Mouse (Mus musculus) liver, embryonic 12.5 days (tissue): ENCODE measurements around the gene Clec4a3. TPM values are rescaled to one million over a fixed set of nuclear protein-coding genes. Genes with fewer than 3 reads are reported as not detected.
"Not testable (repeated sequence)": the region's sequence is repeated elsewhere in the genome, so short reads cannot be mapped to it uniquely, and the experiment has no call there.

Experiments used
- ATAC-seq: fragments of 200-750 bp; cut with Nextera tagmentation; 2 replicates; pipeline ENCODE4 v1.8.0; 2017; ENCODE audit warnings: moderate number of reproducible peaks, mild to moderate bottlenecking, moderate library complexity
- H3K27ac ChIP-seq: fragments of 300-500 bp; sonication (generic); 2 replicates; pipeline ENCODE4 v1.5.1; 2016; ENCODE audit warnings: mild to moderate bottlenecking
- H3K27me3 ChIP-seq: fragments of 300-500 bp; sonication (generic); replicated peaks from 2 replicates; pipeline ENCODE4 v1.6.1; 2016; ENCODE audit warnings: mild to moderate bottlenecking, moderate library complexity
- H3K36me3 ChIP-seq: fragments of 300-500 bp; sonication (generic); 2 replicates; pipeline ENCODE4 v1.6.1; 2016; ENCODE audit warnings: mild to moderate bottlenecking, moderate library complexity
- H3K4me1 ChIP-seq: fragments of 300-500 bp; sonication (generic); 2 replicates; pipeline ENCODE4 v1.6.1; 2016
- H3K4me2 ChIP-seq: fragments of 300-500 bp; sonication (generic); 2 replicates; pipeline ENCODE4 v1.6.1; 2016; ENCODE audit warnings: mild to moderate bottlenecking, moderate library complexity
- H3K4me3 ChIP-seq: fragments of 300-500 bp; sonication (generic); 2 replicates; pipeline ENCODE4 v1.5.1; 2016; ENCODE audit warnings: mild to moderate bottlenecking, moderate library complexity
- H3K9ac ChIP-seq: fragments of 300-500 bp; sonication (generic); 2 replicates; pipeline ENCODE4 v1.6.1; 2016; ENCODE audit warnings: mild to moderate bottlenecking, moderate library complexity
- H3K9me3 ChIP-seq: fragments of 300-500 bp; sonication (generic); replicated peaks from 2 replicates; pipeline ENCODE4 v1.6.1; 2016; ENCODE audit warnings: mild to moderate bottlenecking, moderate library complexity
- WGBS: fragments of 180-500 bp; shearing (Covaris S2); methylation state at CpG from one replicate; pipeline ENCODE4 v1.1.7; 2016; ENCODE audit not compliant: insufficient replicate concordance; 5-methylcytosine and 5-hydroxymethylcytosine counted together
- polyA plus RNA-seq: library from polyadenylated mRNA; unstranded; fragments of >200 nt; fragmentation: Nextera tagmentation; extraction: Ambion mirVana; gene quantifications from 2 replicates; pipeline ENCODE4 v1.2.1, GENCODE M21; 2016

Gene Clec4a3
- 1.2 TPM in 2 replicates for polyA plus RNA-seq

- Histone ChIP-seq H3K4me2 (no peak within 1 kb of the TSS), H3K4me3 (no peak within 1 kb of the TSS), H3K4me1 (no peaks in the 10 kb centered on the region), H3K27me3 (no peaks in the 10 kb centered on the region), H3K27ac (no peak within 1 kb of the TSS), H3K36me3 (no peaks in the 10 kb centered on the region), H3K9me3 (no peaks in the 10 kb centered on the region; the same call in 1 of the 2 replicates), H3K9ac (no peak within 1 kb of the TSS)
- no peak for ATAC-seq
- 68% methylated on average over 8 of the region's 8 CpGs for WGBS
These were observed at the start of gene Clec4a3 for GRCm38 (mm10) chr6:122952401-122952800. TSS of gene Clec4a3 (plus strand) at chr6:122952515.

GRCm38 (mm10) chr6:122919922-122920321 lies 32.4 kb upstream of the Clec4a3 start:
- no peak for ATAC-seq

GRCm38 (mm10) chr6:122921451-122921850 lies 30.9 kb upstream of the Clec4a3 start, which contains the start of gene Clec4a1:
TSS of gene Clec4a1 (plus strand) at chr6:122921848.
- Histone ChIP-seq H3K4me2 (no peak within 1 kb of the TSS), H3K27me3 (no peaks in the 10 kb centered on the region), H3K9me3 (no peaks in the 10 kb centered on the region), H3K4me3 (no peak within 1 kb of the TSS), H3K27ac (no peak within 1 kb of the TSS), H3K9ac (no peak within 1 kb of the TSS), H3K4me1 (no peaks in the 10 kb centered on the region), H3K36me3 (no peaks in the 10 kb centered on the region)
- no peak for ATAC-seq
- WGBS, result 25% methylated on average over 4 of the region's 4 CpGs

More at GRCm38 (mm10) chr6:122919922-122920321, 32.4 kb upstream of the Clec4a3 start:
- Histone ChIP-seq H3K9me3 (no peaks in the 10 kb centered on the region), H3K36me3 (no peaks in the 10 kb centered on the region), H3K4me3 (no peak overlapping the region), H3K9ac (no peak overlapping the region), H3K27ac (no peak overlapping the region), H3K4me2 (no peak overlapping the region), H3K4me1 (no peaks in the 10 kb centered on the region), H3K27me3 (no peaks in the 10 kb centered on the region)
- 61% methylated on average over 4 of the region's 4 CpGs for WGBS

- H3K4me3 ChIP-seq, result no peak overlapping the region
- H3K27me3 ChIP-seq, result no peaks in the 10 kb centered on the region
- H3K9me3 ChIP-seq, result no peaks in the 10 kb centered on the region
- no peak overlapping the region for H3K4me2 ChIP-seq
- no peak overlapping the region for H3K27ac ChIP-seq
- ATAC-seq, result no peak
- 72% methylated on average over 3 of the region's 3 CpGs for WGBS
- no peaks in the 10 kb centered on the region for H3K4me1 ChIP-seq
- no peak overlapping the region for H3K9ac ChIP-seq
- no peaks in the 10 kb centered on the region for H3K36me3 ChIP-seq
These were observed 17.5 kb upstream of the Clec4a3 start for GRCm38 (mm10) chr6:122934845-122935244.

GRCm38 (mm10) chr6:122939618-122940017 lies 12.7 kb upstream of the Clec4a3 start:
- WGBS, result 58% methylated on average over 5 of the region's 5 CpGs

GRCm38 (mm10) chr6:122946760-122947159 lies 5.6 kb upstream of the Clec4a3 start:
- Histone ChIP-seq H3K27me3 (no peaks in the 10 kb centered on the region), H3K36me3 (no peaks in the 10 kb centered on the region), H3K4me3 (no peak overlapping the region), H3K9ac (no peak overlapping the region), H3K27ac (no peak overlapping the region), H3K9me3 (no peaks in the 10 kb centered on the region; the same call in 1 of the 2 replicates), H3K4me1 (no peaks in the 10 kb centered on the region), H3K4me2 (no peak overlapping the region)
- ATAC-seq, result no peak
- 56% methylated on average over 2 of the region's 2 CpGs for WGBS

More at GRCm38 (mm10) chr6:122939618-122940017, 12.7 kb upstream of the Clec4a3 start:
- no peak overlapping the region for H3K4me2 ChIP-seq
- H3K4me3 ChIP-seq, result no peak overlapping the region
- no peak overlapping the region for H3K9ac ChIP-seq
- no peak for ATAC-seq
- H3K9me3 ChIP-seq, result no peaks in the 10 kb centered on the region
- H3K4me1 ChIP-seq, result no peaks in the 10 kb centered on the region
- no peak overlapping the region for H3K27ac ChIP-seq
- H3K36me3 ChIP-seq, result no peaks in the 10 kb centered on the region
- H3K27me3 ChIP-seq, result no peaks in the 10 kb centered on the region

- Histone ChIP-seq H3K36me3 (no peaks in the 10 kb centered on the region), H3K27me3 (no peaks in the 10 kb centered on the region), H3K4me1 (no peaks in the 10 kb centered on the region), H3K9ac (no peak overlapping the region), H3K27ac (no peak overlapping the region), H3K9me3 (no peaks in the 10 kb centered on the region), H3K4me3 (no peak overlapping the region), H3K4me2 (no peak overlapping the region)
- no peak for ATAC-seq
- WGBS, result 53% methylated on average over 2 of the region's 2 CpGs
These were observed 12.2 kb downstream of the Clec4a3 start for GRCm38 (mm10) chr6:122964562-122964961.

- H3K9ac ChIP-seq, result no peak overlapping the region
- H3K4me1 ChIP-seq, result no peaks in the 10 kb centered on the region
- no peaks in the 10 kb centered on the region for H3K36me3 ChIP-seq
- WGBS, result 61% methylated on average over 2 of the region's 2 CpGs
- no peak overlapping the region for H3K4me3 ChIP-seq
- no peak overlapping the region for H3K4me2 ChIP-seq
- H3K27me3 ChIP-seq, result no peaks in the 10 kb centered on the region
- no peaks in the 10 kb centered on the region for H3K9me3 ChIP-seq
- no peak overlapping the region for H3K27ac ChIP-seq
- no peak for ATAC-seq
These were observed 16.7 kb downstream of the Clec4a3 start for GRCm38 (mm10) chr6:122969048-122969447.

GRCm38 (mm10) chr6:122989876-122990437 lies 37.6 kb downstream of the Clec4a3 start, which contains the start of gene Clec4a4:
TSS of gene Clec4a4 (plus strand) at chr6:122990367.
- Histone ChIP-seq H3K4me1 (no peaks in the 10 kb centered on the region), H3K4me2 (no peak within 1 kb of the TSS), H3K9ac (no peak within 1 kb of the TSS), H3K27me3 (no peaks in the 10 kb centered on the region), H3K4me3 (no peak within 1 kb of the TSS), H3K27ac (no peak within 1 kb of the TSS), H3K9me3 (no peaks in the 10 kb centered on the region; the same call in 1 of the 2 replicates), H3K36me3 (no peaks in the 10 kb centered on the region)
- 65% methylated on average over 6 of the region's 6 CpGs for WGBS
- no peak for ATAC-seq

GRCm38 (mm10) chr6:123004696-123005095 lies 52.4 kb downstream of the Clec4a3 start:
- not testable (repeated sequence) for H3K9ac ChIP-seq, ATAC-seq, H3K4me2 ChIP-seq, H3K4me1 ChIP-seq, H3K9me3 ChIP-seq, H3K36me3 ChIP-seq, H3K4me3 ChIP-seq, H3K27me3 ChIP-seq, H3K27ac ChIP-seq
- 46% methylated on average over 2 of the region's 2 CpGs for WGBS

- WGBS, result 30% methylated on average over 1 of the region's 1 CpGs
- Histone ChIP-seq H3K36me3 (no peaks in the 10 kb centered on the region), H3K4me3 (no peak overlapping the region), H3K9ac (no peak overlapping the region), H3K4me1 (no peaks in the 10 kb centered on the region), H3K27ac (no peak overlapping the region), H3K9me3 (no peaks in the 10 kb centered on the region), H3K27me3 (no peaks in the 10 kb centered on the region), H3K4me2 (no peak overlapping the region)
- no peak for ATAC-seq
These were observed 53.3 kb downstream of the Clec4a3 start for GRCm38 (mm10) chr6:123005591-123005990.
